ENCODE assay signal across 26 mouse cellular contexts in the genomic region with DNA sequence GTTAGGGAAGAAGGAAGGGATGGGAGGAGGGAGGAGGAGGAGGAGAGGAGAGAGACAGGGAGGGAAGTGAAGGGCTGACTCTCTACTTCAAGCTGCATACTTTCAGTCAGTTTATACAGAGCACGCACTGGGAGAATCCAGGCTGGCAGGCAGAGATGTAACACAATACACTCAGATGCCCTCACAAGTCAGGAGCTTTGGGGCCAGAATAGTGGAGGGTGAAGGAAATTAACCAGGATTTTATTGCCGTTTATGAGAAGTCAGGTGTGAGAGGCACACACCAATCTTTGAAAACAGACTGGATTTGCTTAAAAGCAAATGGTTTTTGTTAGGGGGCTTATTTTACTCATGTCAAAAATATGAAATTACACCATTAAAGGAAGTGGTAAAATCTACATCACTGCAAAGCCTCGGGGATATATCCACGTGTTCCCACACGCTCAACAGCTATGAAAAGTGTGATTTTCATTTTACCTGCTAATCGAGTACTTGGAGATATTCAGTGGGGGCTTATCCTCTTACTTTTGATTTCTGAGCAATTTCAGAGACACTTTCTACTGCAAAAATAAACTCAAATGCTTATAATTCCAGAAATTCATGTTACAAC.
DNase-seq lines count a peak whose midpoint lies in the region; ATAC-seq and TF ChIP-seq lines count a peak whose summit lies in the region.
"Had no signal": no experiment of that assay in that cellular context is flagged by ENCODE, and none has a peak within 500 bp of the region (broad histone marks: within the 10 kb centered on the region; RNA-seq: fewer than 3 reads in every experiment).

No protein-coding gene starts in this region.

- no peaks in the 10 kb centered on the region for H3K4me1 ChIP-seq in intestine, embryonic 14.5 days (replicated peaks; ENCODE audit: control insufficient read depth, insufficient read depth, low read length)
- no peaks in the 10 kb centered on the region for H3K4me1 ChIP-seq in intestine, embryonic 15.5 days (replicated peaks)
- no peaks in the 10 kb centered on the region for H3K4me1 ChIP-seq in stomach, embryonic 16.5 days (ENCODE audit: control insufficient read depth, insufficient read depth, low read length)
- H3K4me1 ChIP-seq in stomach, postnatal 0 days (replicated peaks; ENCODE audit: control insufficient read depth, insufficient read depth): no peaks in the 10 kb centered on the region
- no peaks in the 10 kb centered on the region for H3K4me1 ChIP-seq in embryonic facial prominence, embryonic 13.5 days
- 0 out of 2 replicates have a peak, but pooled peaks cover 3% of the 10 kb centered on the region for H3K4me1 ChIP-seq in limb, embryonic 15.5 days
- no peaks in the 10 kb centered on the region for H3K4me1 ChIP-seq in thymus, adult 2 months (replicated peaks; ENCODE audit: control insufficient read depth, insufficient read depth, low read length)
- H3K4me1 ChIP-seq: heart, embryonic 13.5 days; hindbrain, embryonic 13.5 days; liver, embryonic 13.5 days; midbrain, embryonic 13.5 days had no signal

- peak; percentile 52 for DNase-seq in intestine, embryonic 14.5 days (ENCODE audit: low spot score)
- no peak for DNase-seq in stomach, postnatal 0 days (ENCODE audit: low spot score)
- DNase-seq in thymus, adult 2 months: no peak
- DNase-seq: adrenal gland, postnatal 36 days; cerebellum, adult 11-12 months; cerebellum, postnatal 25 days; gastrocnemius, postnatal 25 days; heart, adult 18-20 months; kidney, adult 8-10 months; layer of hippocampus, adult 9-11 months; liver, embryonic 13.5 days; lung, embryonic 14.5 days; right cerebral cortex, postnatal 14 days; spleen, adult 18-20 months; thymus, postnatal 4 days had no signal

- H3K36me3 ChIP-seq in intestine, embryonic 14.5 days (ENCODE audit: control insufficient read depth, insufficient read depth, low read length): no peaks in the 10 kb centered on the region
- H3K36me3 ChIP-seq in intestine, embryonic 15.5 days: no peaks in the 10 kb centered on the region
- H3K36me3 ChIP-seq in stomach, embryonic 16.5 days (ENCODE audit: control insufficient read depth, insufficient read depth, low read length): no peaks in the 10 kb centered on the region
- no peaks in the 10 kb centered on the region for H3K36me3 ChIP-seq in stomach, postnatal 0 days (ENCODE audit: control insufficient read depth, insufficient read depth, low read length)
- no peaks in the 10 kb centered on the region for H3K36me3 ChIP-seq in embryonic facial prominence, embryonic 13.5 days
- no peaks in the 10 kb centered on the region for H3K36me3 ChIP-seq in limb, embryonic 15.5 days
- no peaks in the 10 kb centered on the region for H3K36me3 ChIP-seq in thymus, adult 2 months (ENCODE audit: control insufficient read depth, insufficient read depth, low read length)
- H3K36me3 ChIP-seq: embryonic facial prominence, embryonic 15.5 days; heart, embryonic 13.5 days; hindbrain, embryonic 13.5 days; liver, embryonic 13.5 days; midbrain, embryonic 13.5 days had no signal

- H3K9ac ChIP-seq in intestine, embryonic 14.5 days (ENCODE audit: low read length): no peak overlapping the region
- no peak overlapping the region for H3K9ac ChIP-seq in intestine, embryonic 15.5 days
- no peak overlapping the region for H3K9ac ChIP-seq in stomach, embryonic 16.5 days (ENCODE audit: low read length)
- H3K9ac ChIP-seq in stomach, postnatal 0 days (ENCODE audit: low read length): no peak overlapping the region
- no peak overlapping the region for H3K9ac ChIP-seq in embryonic facial prominence, embryonic 13.5 days
- no peak overlapping the region for H3K9ac ChIP-seq in limb, embryonic 15.5 days
- H3K9ac ChIP-seq: embryonic facial prominence, embryonic 15.5 days; heart, embryonic 13.5 days; hindbrain, embryonic 13.5 days; liver, embryonic 13.5 days; lung, embryonic 14.5 days; midbrain, embryonic 13.5 days had no signal

- no peaks in the 10 kb centered on the region for H3K9me3 ChIP-seq in intestine, embryonic 14.5 days (ENCODE audit: control insufficient read depth, low read length)
- no peaks in the 10 kb centered on the region for H3K9me3 ChIP-seq in intestine, embryonic 15.5 days
- H3K9me3 ChIP-seq in stomach, embryonic 16.5 days (replicated peaks; ENCODE audit: control insufficient read depth, low read length): no peaks in the 10 kb centered on the region
- H3K9me3 ChIP-seq in stomach, postnatal 0 days (ENCODE audit: control insufficient read depth, low read length): no peaks in the 10 kb centered on the region
- H3K9me3 ChIP-seq in embryonic facial prominence, embryonic 13.5 days: no peaks in the 10 kb centered on the region
- no peaks in the 10 kb centered on the region for H3K9me3 ChIP-seq in limb, embryonic 15.5 days
- H3K9me3 ChIP-seq: embryonic facial prominence, embryonic 15.5 days; heart, embryonic 13.5 days; hindbrain, embryonic 13.5 days; liver, embryonic 13.5 days; midbrain, embryonic 13.5 days had no signal

- H3K27me3 ChIP-seq in intestine, embryonic 14.5 days (replicated peaks; ENCODE audit: control insufficient read depth, insufficient read depth, low read length): no peaks in the 10 kb centered on the region
- H3K27me3 ChIP-seq in intestine, embryonic 15.5 days (replicated peaks): no peaks in the 10 kb centered on the region
- H3K27me3 ChIP-seq in stomach, embryonic 16.5 days (ENCODE audit: control insufficient read depth, insufficient read depth, low read length): no peaks in the 10 kb centered on the region
- no peaks in the 10 kb centered on the region for H3K27me3 ChIP-seq in stomach, postnatal 0 days (ENCODE audit: control insufficient read depth, insufficient read depth, low read length)
- no peaks in the 10 kb centered on the region for H3K27me3 ChIP-seq in embryonic facial prominence, embryonic 13.5 days
- no peaks in the 10 kb centered on the region for H3K27me3 ChIP-seq in limb, embryonic 15.5 days
- H3K27me3 ChIP-seq in thymus, adult 2 months (ENCODE audit: control insufficient read depth, insufficient read depth, low read length): no peaks in the 10 kb centered on the region
- H3K27me3 ChIP-seq: embryonic facial prominence, embryonic 15.5 days; heart, embryonic 13.5 days; hindbrain, embryonic 13.5 days; liver, embryonic 13.5 days; midbrain, embryonic 13.5 days had no signal

- no peak for TF ChIP-seq POLR2A in thymus, adult 2 months (IDR thresholded peaks at IDR 0.05; ENCODE audit: control insufficient read depth, extremely low read depth, insufficient read depth, low read length, poor library complexity)

- no peak overlapping the region for H3K4me2 ChIP-seq in intestine, embryonic 14.5 days (ENCODE audit: low read length)
- no peak overlapping the region for H3K4me2 ChIP-seq in intestine, embryonic 15.5 days (replicated peaks)
- no peak overlapping the region for H3K4me2 ChIP-seq in stomach, embryonic 16.5 days (ENCODE audit: low read depth, low read length)
- no peak overlapping the region for H3K4me2 ChIP-seq in stomach, postnatal 0 days (replicated peaks; ENCODE audit: low read depth)
- no peak overlapping the region for H3K4me2 ChIP-seq in embryonic facial prominence, embryonic 13.5 days
- H3K4me2 ChIP-seq in limb, embryonic 15.5 days: no peak overlapping the region
- H3K4me2 ChIP-seq: embryonic facial prominence, embryonic 15.5 days; heart, embryonic 13.5 days; hindbrain, embryonic 13.5 days; liver, embryonic 13.5 days; lung, embryonic 14.5 days; midbrain, embryonic 13.5 days had no signal

- no peak for ATAC-seq in intestine, embryonic 14.5 days (replicated peaks; ENCODE audit: low FRiP score, low TSS enrichment, low read depth)
- ATAC-seq in intestine, embryonic 15.5 days: no peak
- no peak for ATAC-seq in stomach, embryonic 16.5 days (ENCODE audit: insufficient read depth, low FRiP score)
- ATAC-seq in stomach, postnatal 0 days (ENCODE audit: low FRiP score, low TSS enrichment): no peak
- peak; percentile 71; the same call in 1 of the 2 replicates for ATAC-seq in embryonic facial prominence, embryonic 13.5 days (ENCODE audit: insufficient number of reproducible peaks, insufficient read depth, low FRiP score, low TSS enrichment, low read depth)
- ATAC-seq in limb, embryonic 15.5 days (ENCODE audit: insufficient number of reproducible peaks, low FRiP score, low TSS enrichment, low read depth): 0 out of 2 replicates have a peak, but pooled peaks have one; percentile 65
- ATAC-seq in cerebellum, adult (ENCODE audit: insufficient number of reproducible peaks, low FRiP score, low TSS enrichment): no peak
- ATAC-seq: forebrain, embryonic 14.5 days; midbrain, embryonic 13.5 days; Patski had no signal

- TF ChIP-seq CTCF in stomach, postnatal 0 days (IDR thresholded peaks at IDR 0.05; ENCODE audit: low read depth): no peak
- no peak for TF ChIP-seq CTCF in thymus, adult 2 months (IDR thresholded peaks at IDR 0.05; ENCODE audit: borderline replicate concordance, control insufficient read depth, extremely low read depth, insufficient read depth, low read length, poor library complexity)

- H3K4me3 ChIP-seq in intestine, embryonic 14.5 days (ENCODE audit: low read depth, low read length): no peak overlapping the region
- H3K4me3 ChIP-seq in intestine, embryonic 15.5 days (replicated peaks): no peak overlapping the region
- no peak overlapping the region for H3K4me3 ChIP-seq in stomach, embryonic 16.5 days (replicated peaks; ENCODE audit: low read length)
- no peak overlapping the region for H3K4me3 ChIP-seq in stomach, postnatal 0 days (ENCODE audit: low read depth, low read length)
- no peak overlapping the region for H3K4me3 ChIP-seq in embryonic facial prominence, embryonic 13.5 days
- no peak overlapping the region for H3K4me3 ChIP-seq in limb, embryonic 15.5 days
- no peak overlapping the region for H3K4me3 ChIP-seq in thymus, adult 2 months (ENCODE audit: control insufficient read depth, insufficient read depth, low read length)
- H3K4me3 ChIP-seq: embryonic facial prominence, embryonic 15.5 days; heart, embryonic 13.5 days; hindbrain, embryonic 13.5 days; liver, embryonic 13.5 days; midbrain, embryonic 13.5 days had no signal

- no peak for TF ChIP-seq EP300 in stomach, postnatal 0 days (optimal IDR thresholded peaks at IDR 0.05)

- 43% methylated on average over 6 of the region's 6 CpGs for WGBS in intestine, embryonic 14.5 days
- WGBS in intestine, embryonic 15.5 days: 50% methylated on average over 6 of the region's 6 CpGs
- WGBS in stomach, embryonic 16.5 days: 39% methylated on average over 6 of the region's 6 CpGs
- 38% methylated on average over 6 of the region's 6 CpGs for WGBS in stomach, postnatal 0 days
- 25% methylated on average over 6 of the region's 6 CpGs for WGBS in embryonic facial prominence, embryonic 13.5 days
- WGBS in limb, embryonic 15.5 days: 9% methylated on average over 6 of the region's 6 CpGs
- 72% methylated on average over 6 of the region's 6 CpGs for WGBS in thymus, adult 2 months

- no peak overlapping the region for H3K27ac ChIP-seq in intestine, embryonic 14.5 days (ENCODE audit: low read depth)
- H3K27ac ChIP-seq in intestine, embryonic 15.5 days: no peak overlapping the region
- 0 out of 2 replicates have a peak overlapping the region, but pooled peaks have one; percentile 6 for H3K27ac ChIP-seq in stomach, embryonic 16.5 days (ENCODE audit: low read length)
- no peak overlapping the region for H3K27ac ChIP-seq in stomach, postnatal 0 days (replicated peaks)
- H3K27ac ChIP-seq in embryonic facial prominence, embryonic 13.5 days: no peak overlapping the region
- no peak overlapping the region for H3K27ac ChIP-seq in limb, embryonic 15.5 days
- no peak overlapping the region for H3K27ac ChIP-seq in thymus, adult 2 months (ENCODE audit: control insufficient read depth, insufficient read depth, low read length)
- H3K27ac ChIP-seq: embryonic facial prominence, embryonic 15.5 days; heart, embryonic 13.5 days; hindbrain, embryonic 13.5 days; liver, embryonic 13.5 days; midbrain, embryonic 13.5 days had no signal

Comparison
In these comparisons a context has a peak if more than half of its experiments do, and no peak if none do; other contexts are left out.
1. ATAC-seq: peak in embryonic facial prominence, embryonic 13.5 days (single experiment) and limb, embryonic 15.5 days (single experiment); none in intestine, embryonic 14.5 days (single experiment), intestine, embryonic 15.5 days (single experiment), stomach, embryonic 16.5 days (single experiment), stomach, postnatal 0 days (single experiment) and cerebellum, adult (single experiment).